Mouse (Mus musculus) 416B (cell line): ENCODE measurements at regions not wholly inside any gene's neighbourhood (a gene's known extent, or its start where the extent isn't known, plus 50 kb on each side); places are given as distances from the start of the nearest gene placed in this dataset.

Experiments used
- DNase-seq: peaks from one replicate; pipeline ENCODE4 v3.0.0; 2011; ENCODE audit warnings: low read depth

GRCm38 (mm10) chr10:102943156-102943555 is 86.9 kb downstream of the Alx1 start:
- DNase-seq, result no peak

- DNase-seq, result no peak
Measured at GRCm38 (mm10) chr10:102940823-102941519, 89.0 kb downstream of the Alx1 start.

GRCm38 (mm10) chr10:102931445-102931844 is 98.6 kb downstream of the Alx1 start:
- no peak for DNase-seq

GRCm38 (mm10) chr10:102928651-102929050 is 101.4 kb downstream of the Alx1 start:
- no peak for DNase-seq

GRCm38 (mm10) chr10:102897368-102897767 is 132.6 kb downstream of the Alx1 start:
- no peak for DNase-seq

- no peak for DNase-seq
Measured at GRCm38 (mm10) chr10:102895952-102896351, 134.1 kb downstream of the Alx1 start.

- no peak for DNase-seq
Measured at GRCm38 (mm10) chr10:102892373-102892772, 137.6 kb downstream of the Alx1 start.

GRCm38 (mm10) chr10:102889709-102890108 is 140.3 kb downstream of the Alx1 start:
- DNase-seq, result no peak

GRCm38 (mm10) chr10:102881824-102882438 is 148.1 kb downstream of the Alx1 start:
- no peak for DNase-seq

GRCm38 (mm10) chr10:102878010-102878409 is 152.0 kb downstream of the Alx1 start:
- peak; percentile 44 for DNase-seq

- DNase-seq, result no peak
Measured at GRCm38 (mm10) chr10:102876946-102877345, 153.1 kb downstream of the Alx1 start.

- peak; percentile 42 for DNase-seq
Measured at GRCm38 (mm10) chr10:102866920-102867319, 163.1 kb downstream of the Alx1 start.

GRCm38 (mm10) chr10:102836567-102837224 is 193.3 kb downstream of the Alx1 start:
- peak; percentile 46 for DNase-seq

- peak; percentile 42 for DNase-seq
Measured at GRCm38 (mm10) chr10:102835814-102836213, 194.2 kb downstream of the Alx1 start.

- DNase-seq, result no peak
Measured at GRCm38 (mm10) chr10:102829606-102830005, 200.4 kb downstream of the Alx1 start.

GRCm38 (mm10) chr10:102823434-102823833 is 206.6 kb downstream of the Alx1 start:
- peak; percentile 7 for DNase-seq

- DNase-seq, result no peak
Measured at GRCm38 (mm10) chr10:102801391-102801790, 228.6 kb downstream of the Alx1 start.

GRCm38 (mm10) chr10:102779243-102779642 is 250.8 kb downstream of the Alx1 start:
- peak; percentile 1 for DNase-seq

GRCm38 (mm10) chr10:102763696-102764095 is 251.7 kb downstream of the Rassf9 start:
- DNase-seq, result no peak

- no peak for DNase-seq
Measured at GRCm38 (mm10) chr10:102762378-102762777, 250.4 kb downstream of the Rassf9 start.

GRCm38 (mm10) chr10:102735207-102735606 is 223.2 kb downstream of the Rassf9 start:
- peak; percentile 49 for DNase-seq

GRCm38 (mm10) chr10:102732420-102732819 is 220.4 kb downstream of the Rassf9 start:
- peak; percentile 10 for DNase-seq

- peak; percentile 11 for DNase-seq
Measured at GRCm38 (mm10) chr10:102712263-102712662, 200.2 kb downstream of the Rassf9 start.
